Mouse (Mus musculus): ENCODE results near the gene Gm10251. TPM values are rescaled to one million over a fixed set of nuclear protein-coding genes. Genes with fewer than 3 reads are reported as not detected.
A peak's percentile ranks its signal among the peaks of the same experiment; 100 is the strongest.
"Not testable (repeated sequence)": the region's sequence is repeated elsewhere in the genome, so short reads cannot be mapped to it uniquely, and the experiment has no call there.

The Gm10251 gene
- not detected for total RNA-seq (2021)
- long read RNA-seq, experiment 1: 0 reads
- long read RNA-seq, experiment 2: 0 reads

DNA sequence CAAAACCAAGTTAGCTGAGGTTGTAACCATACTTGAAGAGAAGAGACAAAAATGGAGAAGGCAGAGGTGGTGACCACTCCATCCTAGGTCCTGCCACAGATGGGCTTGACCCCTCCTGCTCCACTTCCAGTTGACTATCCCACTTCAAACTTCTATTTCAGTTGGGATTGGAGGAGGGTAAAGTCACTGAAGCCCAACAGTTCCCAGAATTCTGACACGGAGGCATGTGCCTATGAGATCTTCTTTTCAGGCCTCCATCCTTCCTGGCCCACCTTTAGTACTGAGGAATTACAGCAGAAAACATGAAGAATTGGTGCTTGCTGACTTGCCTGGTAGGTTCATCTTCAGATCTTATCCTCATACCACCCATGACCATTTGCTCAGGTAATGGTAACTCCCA, at the start of gene Gm10251:
Gene Gm10251, minus strand, starts transcription at position 101 of the 400 bp plus-strand sequence.
- DNase-seq: not testable (repeated sequence)

DNA sequence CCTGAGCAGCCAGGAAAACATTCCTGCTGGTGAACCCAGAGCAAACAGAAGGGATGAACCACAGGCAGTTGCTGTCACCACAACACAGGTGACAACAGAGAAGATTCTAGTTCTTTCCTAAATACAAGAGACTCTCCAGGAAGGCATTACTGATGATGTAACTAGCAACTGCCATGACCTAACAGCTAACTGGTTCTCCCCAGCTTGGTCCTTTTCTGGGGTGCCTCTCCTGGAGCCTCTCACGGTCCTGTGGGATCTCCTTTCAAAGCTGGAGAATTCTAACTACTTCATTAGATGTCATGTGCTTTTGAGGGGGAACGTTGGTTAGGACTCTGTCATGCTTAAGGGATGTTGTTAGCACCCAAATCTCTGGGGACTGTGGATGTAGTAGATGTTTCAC, 36.2 kb upstream of the Gm10251 start, which contains the start of gene Gm8050:
Gene Gm8050, minus strand, starts transcription at position 101 of the 400 bp plus-strand sequence.
- DNase-seq: not testable (repeated sequence)

DNA sequence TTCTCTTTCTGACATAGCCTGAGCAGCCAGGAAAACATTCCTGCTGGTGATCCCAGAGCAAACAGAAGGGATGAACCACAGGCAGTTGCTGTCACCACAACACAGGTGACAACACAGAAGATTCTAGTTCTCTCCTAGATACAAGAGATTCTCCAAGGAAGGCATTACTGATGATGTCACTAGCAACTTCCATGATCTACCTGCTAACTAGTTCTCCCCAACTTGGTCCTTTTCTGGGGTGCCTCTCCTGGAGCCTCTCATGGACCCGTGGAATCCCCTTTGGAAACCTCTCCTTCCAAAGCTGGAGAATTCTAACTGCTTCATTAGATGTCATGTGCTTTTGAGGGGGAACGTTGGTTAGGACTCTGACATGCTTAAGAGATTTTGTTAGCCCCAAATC, 61.7 kb downstream of the Gm10251 start, which contains the start of gene Gm3460:
Gene Gm3460, minus strand, starts transcription at position 101 of the 400 bp plus-strand sequence.
- DNase-seq: not testable (repeated sequence)

DNA sequence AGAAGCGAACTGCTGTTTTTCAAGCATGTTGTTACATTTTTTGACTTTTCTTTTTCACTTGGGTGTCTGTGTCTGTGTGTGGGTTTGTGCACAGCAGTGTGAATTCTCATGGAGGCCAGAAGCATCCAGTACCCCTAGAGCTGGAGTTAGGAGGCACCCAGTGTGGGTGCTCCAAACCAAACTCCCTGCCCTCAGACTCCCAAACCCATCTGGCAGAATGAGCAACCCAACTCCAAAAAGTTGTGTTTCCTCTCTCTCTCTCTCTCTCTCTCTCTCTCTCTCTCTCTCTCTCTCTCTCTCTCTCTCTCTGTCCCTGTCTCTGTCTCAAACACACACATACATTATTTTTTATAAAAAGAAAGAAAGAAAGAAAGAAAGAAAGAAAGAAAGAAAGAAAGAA, 77.5 kb downstream of the Gm10251 start:
- DNase-seq: peak in 1 of 2 experiments; percentile 1

GRCm38 (mm10) chr14:6605004-6605403, 79.0 kb downstream of the Gm10251 start:
- not testable (repeated sequence) for DNase-seq

DNA sequence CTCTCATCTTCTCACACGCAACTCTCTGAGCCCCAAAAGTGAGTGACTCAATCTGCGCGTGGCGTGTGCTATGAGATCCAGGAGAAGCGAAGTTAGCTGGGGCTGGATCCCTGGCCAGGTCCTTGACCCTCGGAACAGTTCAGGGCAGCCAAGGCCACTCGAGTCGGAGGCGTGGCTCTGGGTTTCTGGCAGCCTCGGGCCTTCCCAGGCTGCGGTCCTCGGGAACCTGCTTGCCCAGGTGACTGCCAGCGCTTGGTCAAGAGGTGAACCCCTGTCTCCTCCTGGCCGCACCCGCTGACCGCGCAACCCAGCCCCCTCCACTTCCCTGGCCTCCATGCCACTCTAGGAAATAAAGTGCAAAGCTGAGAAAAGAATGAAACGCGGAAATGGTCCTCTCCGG, 79.4 kb downstream of the Gm10251 start:
- peak in 1 of 2 experiments; percentile 0 for DNase-seq

DNA sequence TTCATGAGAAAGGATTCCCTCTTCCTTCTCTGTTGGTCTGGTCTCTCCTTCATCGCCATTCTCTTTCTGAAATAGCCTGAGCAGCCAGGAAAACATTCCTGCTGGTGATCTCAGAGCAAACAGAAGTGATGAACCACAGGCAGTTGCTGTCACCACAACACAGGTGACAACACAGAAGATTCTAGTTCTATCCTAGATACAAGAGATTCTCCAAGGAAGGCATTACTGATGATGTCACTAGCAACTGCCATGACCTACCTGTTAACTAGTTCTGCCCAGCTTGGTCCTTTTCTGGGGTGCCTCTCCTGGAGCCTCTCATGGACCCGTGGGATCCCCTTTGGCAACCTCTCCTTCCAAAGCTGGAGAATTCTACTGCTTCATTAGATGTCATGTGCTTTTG, 93.5 kb downstream of the Gm10251 start, which contains the start of gene Gm3629:
Gene Gm3629, minus strand, starts transcription at position 101 of the 400 bp plus-strand sequence.
- DNase-seq: not testable (repeated sequence)

Other genes with a start within 250 kb of the Gm10251 start
- not detected for gene Gm3594, start 239.6 kb downstream of the Gm10251 start, total RNA-seq (2021)
- gene Gm8356, start 146.9 kb downstream of the Gm10251 start, total RNA-seq (2021): not detected
- gene Gm3629, start 93.6 kb downstream of the Gm10251 start, total RNA-seq (2021): under 1 TPM in 1 of 2 experiments, not detected in 1; 0.30 TPM
- not detected for gene Gm3460, start 61.8 kb downstream of the Gm10251 start, total RNA-seq (2021)
- not detected for gene Gm8050, start 36.1 kb upstream of the Gm10251 start, total RNA-seq (2021)
- gene Gm3636, start 58.2 kb upstream of the Gm10251 start, total RNA-seq (2021): under 1 TPM in 1 of 2 experiments, not detected in 1; 0.20 TPM
- gene Gm8362, start 90.2 kb upstream of the Gm10251 start, total RNA-seq (2021): not detected
- not detected for gene Gm3642, start 156.1 kb upstream of the Gm10251 start, total RNA-seq (2021)
- not detected for gene Gm3667, start 205.8 kb upstream of the Gm10251 start, total RNA-seq (2021)